Mouse (Mus musculus): ENCODE results near the gene Bod1l. TPM values are rescaled to one million over a fixed set of nuclear protein-coding genes. Genes with fewer than 3 reads are reported as not detected.

The Bod1l gene
- polyA plus RNA-seq, 1 experiment: 4.7 TPM

GRCm38 (mm10) chr5:41763731-41764721 lies 80.1 kb downstream of the Bod1l start, which contains the start of gene Nkx3-2:
TSS of gene Nkx3-2 (minus strand) at chr5:41764501.
- Histone ChIP-seq H3K27me3 (ENCODE audit: control insufficient read depth, insufficient read depth, low read length) (peaks cover 2% of the 10 kb centered on the region; the same call in 1 of the 2 replicates), H3K27ac (ENCODE audit: control insufficient read depth, insufficient read depth, low read depth, low read length) (no peak within 1 kb of the TSS), H3K4me3 (ENCODE audit: control insufficient read depth, low read depth, low read length) (no peak within 1 kb of the TSS), H3K36me3 (ENCODE audit: control insufficient read depth, insufficient read depth, low read length) (no peaks in the 10 kb centered on the region), H3K4me1 (ENCODE audit: control insufficient read depth, insufficient read depth, low read length) (peaks cover 22% of the 10 kb centered on the region)
- TF ChIP-seq CTCF (IDR thresholded peaks at IDR 0.05; ENCODE audit: control insufficient read depth, insufficient read depth, insufficient replicate concordance, low read depth, low read length) (no peak), POLR2A (IDR thresholded peaks at IDR 0.05; ENCODE audit: control insufficient read depth, low read depth, low read length) (no peak)

- Histone ChIP-seq H3K27me3 (ENCODE audit: control insufficient read depth, insufficient read depth, low read length) (peaks cover 2% of the 10 kb centered on the region; the same call in 1 of the 2 replicates), H3K27ac (ENCODE audit: control insufficient read depth, insufficient read depth, low read depth, low read length) (no peak overlapping the region), H3K4me3 (ENCODE audit: control insufficient read depth, low read depth, low read length) (no peak overlapping the region), H3K4me1 (ENCODE audit: control insufficient read depth, insufficient read depth, low read length) (peaks cover 20% of the 10 kb centered on the region), H3K36me3 (ENCODE audit: control insufficient read depth, insufficient read depth, low read length) (no peaks in the 10 kb centered on the region)
- TF ChIP-seq POLR2A (IDR thresholded peaks at IDR 0.05; ENCODE audit: control insufficient read depth, low read depth, low read length): no peak
- no peak for TF ChIP-seq CTCF (IDR thresholded peaks at IDR 0.05; ENCODE audit: control insufficient read depth, insufficient read depth, insufficient replicate concordance, low read depth, low read length)
These were observed 81.0 kb downstream of the Bod1l start for GRCm38 (mm10) chr5:41762947-41763730.

- Histone ChIP-seq H3K4me3 (ENCODE audit: control insufficient read depth, low read depth, low read length) (no peak overlapping the region; the same call in 1 of the 2 replicates), H3K27me3 (ENCODE audit: control insufficient read depth, insufficient read depth, low read length) (peaks cover 2% of the 10 kb centered on the region; the same call in 1 of the 2 replicates), H3K36me3 (ENCODE audit: control insufficient read depth, insufficient read depth, low read length) (no peaks in the 10 kb centered on the region), H3K4me1 (ENCODE audit: control insufficient read depth, insufficient read depth, low read length) (peaks cover 18% of the 10 kb centered on the region), H3K27ac (ENCODE audit: control insufficient read depth, insufficient read depth, low read depth, low read length) (no peak overlapping the region)
- TF ChIP-seq POLR2A (IDR thresholded peaks at IDR 0.05; ENCODE audit: control insufficient read depth, low read depth, low read length) (no peak), CTCF (IDR thresholded peaks at IDR 0.05; ENCODE audit: control insufficient read depth, insufficient read depth, insufficient replicate concordance, low read depth, low read length) (no peak)
These were observed 81.8 kb downstream of the Bod1l start for GRCm38 (mm10) chr5:41762141-41762946.

- Histone ChIP-seq H3K27me3 (ENCODE audit: control insufficient read depth, insufficient read depth, low read length) (peaks cover under 1% of the 10 kb centered on the region; the same call in 1 of the 2 replicates), H3K27ac (ENCODE audit: control insufficient read depth, insufficient read depth, low read depth, low read length) (no peak overlapping the region)
These were observed 82.5 kb downstream of the Bod1l start for GRCm38 (mm10) chr5:41761509-41762140.

GRCm38 (mm10) chr5:41760831-41761508 lies 83.1 kb downstream of the Bod1l start:
- TF ChIP-seq CTCF (IDR thresholded peaks at IDR 0.05; ENCODE audit: control insufficient read depth, insufficient read depth, insufficient replicate concordance, low read depth, low read length) (no peak), POLR2A (IDR thresholded peaks at IDR 0.05; ENCODE audit: control insufficient read depth, low read depth, low read length) (no peak)

More at GRCm38 (mm10) chr5:41761509-41762140, 82.5 kb downstream of the Bod1l start:
- H3K4me1 ChIP-seq (ENCODE audit: control insufficient read depth, insufficient read depth, low read length): peaks cover 15% of the 10 kb centered on the region
- H3K36me3 ChIP-seq (ENCODE audit: control insufficient read depth, insufficient read depth, low read length): no peaks in the 10 kb centered on the region
- H3K4me3 ChIP-seq (ENCODE audit: control insufficient read depth, low read depth, low read length): peak overlapping the region; percentile 10; the same call in 1 of the 2 replicates
- TF ChIP-seq POLR2A (IDR thresholded peaks at IDR 0.05; ENCODE audit: control insufficient read depth, low read depth, low read length) (no peak), CTCF (IDR thresholded peaks at IDR 0.05; ENCODE audit: control insufficient read depth, insufficient read depth, insufficient replicate concordance, low read depth, low read length) (no peak)

GRCm38 (mm10) chr5:41760071-41760470 lies 84.0 kb downstream of the Bod1l start:
- H3K4me3 ChIP-seq (ENCODE audit: control insufficient read depth, low read depth, low read length): no peak overlapping the region
- no peaks in the 10 kb centered on the region for H3K36me3 ChIP-seq (ENCODE audit: control insufficient read depth, insufficient read depth, low read length)
- H3K27me3 ChIP-seq (ENCODE audit: control insufficient read depth, insufficient read depth, low read length): no peaks in the 10 kb centered on the region
- no peak overlapping the region for H3K27ac ChIP-seq (ENCODE audit: control insufficient read depth, insufficient read depth, low read depth, low read length)
- H3K4me1 ChIP-seq (ENCODE audit: control insufficient read depth, insufficient read depth, low read length): peaks cover 17% of the 10 kb centered on the region
- no peak for TF ChIP-seq CTCF (IDR thresholded peaks at IDR 0.05; ENCODE audit: control insufficient read depth, insufficient read depth, insufficient replicate concordance, low read depth, low read length)
- no peak for TF ChIP-seq POLR2A (IDR thresholded peaks at IDR 0.05; ENCODE audit: control insufficient read depth, low read depth, low read length)

More at GRCm38 (mm10) chr5:41760831-41761508, 83.1 kb downstream of the Bod1l start:
- H3K4me1 ChIP-seq (ENCODE audit: control insufficient read depth, insufficient read depth, low read length): peaks cover 13% of the 10 kb centered on the region
- H3K36me3 ChIP-seq (ENCODE audit: control insufficient read depth, insufficient read depth, low read length): no peaks in the 10 kb centered on the region
- H3K27ac ChIP-seq (ENCODE audit: control insufficient read depth, insufficient read depth, low read depth, low read length): no peak overlapping the region
- H3K4me3 ChIP-seq (ENCODE audit: control insufficient read depth, low read depth, low read length): no peak overlapping the region
- no peaks in the 10 kb centered on the region for H3K27me3 ChIP-seq (ENCODE audit: control insufficient read depth, insufficient read depth, low read length)
